Mouse (Mus musculus) hindbrain, embryonic 12.5 days (tissue): Measurements from ENCODE around the gene Map3k20. TPM values are rescaled to one million over a fixed set of nuclear protein-coding genes. Genes with fewer than 3 reads are reported as not detected.

Experiments
- ATAC-seq: fragments of 200-750 bp; cut with Nextera tagmentation; 2 replicates; pipeline ENCODE4 v1.8.0; 2017; ENCODE audit warnings: moderate TSS enrichment; ENCODE audit not compliant: low FRiP score
- H3K27ac ChIP-seq: fragments of 300-500 bp; sonication (generic); 2 replicates; pipeline ENCODE4 v1.5.1; 2016; ENCODE audit warnings: mild to moderate bottlenecking
- H3K27me3 ChIP-seq: fragments of 300-500 bp; sonication (generic); 2 replicates; pipeline ENCODE4 v1.6.1; 2016; ENCODE audit warnings: mild to moderate bottlenecking
- H3K36me3 ChIP-seq: fragments of 300-500 bp; sonication (generic); 2 replicates; pipeline ENCODE4 v1.6.1; 2016; ENCODE audit warnings: mild to moderate bottlenecking
- H3K4me1 ChIP-seq: fragments of 300-500 bp; sonication (generic); 2 replicates; pipeline ENCODE4 v1.6.1; 2016
- H3K4me2 ChIP-seq: fragments of 300-500 bp; sonication (generic); replicated peaks from 2 replicates; pipeline ENCODE4 v1.6.1; 2016; ENCODE audit warnings: mild to moderate bottlenecking
- H3K4me3 ChIP-seq: fragments of 300-500 bp; sonication (generic); 2 replicates; pipeline ENCODE4 v1.5.1; 2016; ENCODE audit warnings: mild to moderate bottlenecking
- H3K9ac ChIP-seq: fragments of 300-500 bp; sonication (generic); 2 replicates; pipeline ENCODE4 v1.6.1; 2016; ENCODE audit warnings: mild to moderate bottlenecking, moderate library complexity
- H3K9me3 ChIP-seq: fragments of 300-500 bp; sonication (generic); replicated peaks from 2 replicates; pipeline ENCODE4 v1.6.1; 2016; ENCODE audit warnings: mild to moderate bottlenecking
- WGBS: fragments of 180-500 bp; shearing (Covaris S2); methylation state at CpG from one replicate; pipeline ENCODE4 v1.1.7; 2016; 5-methylcytosine and 5-hydroxymethylcytosine counted together
- polyA plus RNA-seq: library from polyadenylated mRNA; unstranded; fragments of >200 nt; fragmentation: Nextera tagmentation; extraction: Ambion mirVana; gene quantifications from 2 replicates; pipeline ENCODE4 v1.2.1, GENCODE M21; 2016

Map3k20 gene
- polyA plus RNA-seq, 1 experiment from 2014 or later: 11.0 TPM

- no peak overlapping the region for H3K27ac ChIP-seq
- H3K4me2 ChIP-seq: no peak overlapping the region
- ATAC-seq: no peak
- H3K36me3 ChIP-seq: 0 out of 2 replicates have a peak, but pooled peaks cover 3% of the 10 kb centered on the region
- H3K9me3 ChIP-seq: no peaks in the 10 kb centered on the region
- H3K4me3 ChIP-seq: no peak overlapping the region
- no peak overlapping the region for H3K9ac ChIP-seq
- H3K4me1 ChIP-seq: no peaks in the 10 kb centered on the region
- WGBS: 98% methylated on average over 5 of the region's 5 CpGs
- no peaks in the 10 kb centered on the region for H3K27me3 ChIP-seq
Measured at GRCm38 (mm10) chr2:72367850-72368249, 82.4 kb downstream of the Map3k20 start.

GRCm38 (mm10) chr2:72369140-72369600 lies 83.7 kb downstream of the Map3k20 start:
- H3K9me3 ChIP-seq: no peaks in the 10 kb centered on the region
- no peaks in the 10 kb centered on the region for H3K4me1 ChIP-seq
- no peak overlapping the region for H3K4me2 ChIP-seq
- 91% methylated on average over 6 of the region's 6 CpGs for WGBS
- no peak overlapping the region for H3K9ac ChIP-seq
- no peak for ATAC-seq
- no peaks in the 10 kb centered on the region for H3K27me3 ChIP-seq
- no peak overlapping the region for H3K27ac ChIP-seq
- H3K4me3 ChIP-seq: no peak overlapping the region
- H3K36me3 ChIP-seq: 0 out of 2 replicates have a peak, but pooled peaks cover 3% of the 10 kb centered on the region

- Histone ChIP-seq H3K27me3 (no peaks in the 10 kb centered on the region), H3K4me1 (no peaks in the 10 kb centered on the region), H3K27ac (no peak overlapping the region), H3K4me3 (no peak overlapping the region), H3K36me3 (0 out of 2 replicates have a peak, but pooled peaks cover 3% of the 10 kb centered on the region), H3K4me2 (no peak overlapping the region), H3K9ac (no peak overlapping the region), H3K9me3 (no peaks in the 10 kb centered on the region)
- WGBS: 94% methylated on average over 13 of the region's 13 CpGs
- no peak for ATAC-seq
Measured at GRCm38 (mm10) chr2:72372136-72372535, 86.7 kb downstream of the Map3k20 start.

- Histone ChIP-seq H3K27me3 (no peaks in the 10 kb centered on the region), H3K4me3 (no peak overlapping the region), H3K36me3 (0 out of 2 replicates have a peak, but pooled peaks cover 3% of the 10 kb centered on the region), H3K27ac (no peak overlapping the region), H3K4me2 (no peak overlapping the region), H3K9me3 (no peaks in the 10 kb centered on the region), H3K4me1 (no peaks in the 10 kb centered on the region), H3K9ac (no peak overlapping the region)
- ATAC-seq: no peak
- 79% methylated on average over 3 of the region's 3 CpGs for whole genome bisulfite sequencing
Measured at GRCm38 (mm10) chr2:72374076-72374475, 88.6 kb downstream of the Map3k20 start.

- WGBS: 89% methylated on average over 3 of the region's 3 CpGs
- Histone ChIP-seq H3K4me3 (no peak overlapping the region), H3K27ac (no peak overlapping the region), H3K36me3 (0 out of 2 replicates have a peak, but pooled peaks cover 10% of the 10 kb centered on the region), H3K4me2 (no peak overlapping the region), H3K9me3 (no peaks in the 10 kb centered on the region), H3K4me1 (no peaks in the 10 kb centered on the region), H3K9ac (no peak overlapping the region), H3K27me3 (no peaks in the 10 kb centered on the region)
- no peak for ATAC-seq
Measured at GRCm38 (mm10) chr2:72375877-72376276, 90.4 kb downstream of the Map3k20 start.

GRCm38 (mm10) chr2:72376946-72377345 lies 91.5 kb downstream of the Map3k20 start:
- Histone ChIP-seq H3K4me2 (no peak overlapping the region), H3K27ac (no peak overlapping the region), H3K4me3 (no peak overlapping the region), H3K27me3 (no peaks in the 10 kb centered on the region), H3K36me3 (0 out of 2 replicates have a peak, but pooled peaks cover 9% of the 10 kb centered on the region), H3K4me1 (no peaks in the 10 kb centered on the region), H3K9me3 (no peaks in the 10 kb centered on the region), H3K9ac (no peak overlapping the region)
- WGBS: 96% methylated on average over 5 of the region's 5 CpGs
- no peak for ATAC-seq

GRCm38 (mm10) chr2:72379425-72379824 lies 94.0 kb downstream of the Map3k20 start:
- no peak overlapping the region for H3K4me3 ChIP-seq
- ATAC-seq: no peak
- H3K4me2 ChIP-seq: no peak overlapping the region
- H3K9me3 ChIP-seq: no peaks in the 10 kb centered on the region
- H3K9ac ChIP-seq: no peak overlapping the region
- H3K4me1 ChIP-seq: no peaks in the 10 kb centered on the region
- 93% methylated on average over 11 of the region's 11 CpGs for WGBS
- H3K36me3 ChIP-seq: 0 out of 2 replicates have a peak, but pooled peaks cover 7% of the 10 kb centered on the region
- no peak overlapping the region for H3K27ac ChIP-seq
- no peaks in the 10 kb centered on the region for H3K27me3 ChIP-seq

GRCm38 (mm10) chr2:72382662-72383061 lies 97.2 kb downstream of the Map3k20 start:
- no peaks in the 10 kb centered on the region for H3K4me1 ChIP-seq
- no peak for ATAC-seq
- no peak overlapping the region for H3K27ac ChIP-seq
- 90% methylated on average over 6 of the region's 6 CpGs for WGBS
- H3K27me3 ChIP-seq: no peaks in the 10 kb centered on the region
- no peak overlapping the region for H3K4me3 ChIP-seq
- no peaks in the 10 kb centered on the region for H3K9me3 ChIP-seq
- no peak overlapping the region for H3K4me2 ChIP-seq
- 0 out of 2 replicates have a peak, but pooled peaks cover 7% of the 10 kb centered on the region for H3K36me3 ChIP-seq
- no peak overlapping the region for H3K9ac ChIP-seq

- Histone ChIP-seq H3K9me3 (no peaks in the 10 kb centered on the region), H3K27ac (no peak overlapping the region), H3K9ac (no peak overlapping the region), H3K4me2 (no peak overlapping the region), H3K36me3 (0 out of 2 replicates have a peak, but pooled peaks cover 7% of the 10 kb centered on the region), H3K4me3 (no peak overlapping the region), H3K4me1 (no peaks in the 10 kb centered on the region), H3K27me3 (no peaks in the 10 kb centered on the region)
- WGBS: 81% methylated on average over 11 of the region's 11 CpGs
- no peak for ATAC-seq
Measured at GRCm38 (mm10) chr2:72383321-72383720, 97.9 kb downstream of the Map3k20 start.

GRCm38 (mm10) chr2:72389411-72389810 lies 104.0 kb downstream of the Map3k20 start:
- Histone ChIP-seq H3K4me2 (no peak overlapping the region), H3K27ac (no peak overlapping the region), H3K4me1 (no peaks in the 10 kb centered on the region), H3K27me3 (no peaks in the 10 kb centered on the region), H3K4me3 (no peak overlapping the region), H3K9me3 (no peaks in the 10 kb centered on the region), H3K9ac (no peak overlapping the region), H3K36me3 (no peaks in the 10 kb centered on the region)
- WGBS: 90% methylated on average over 13 of the region's 13 CpGs
- ATAC-seq: no peak

- no peak overlapping the region for H3K4me2 ChIP-seq
- no peaks in the 10 kb centered on the region for H3K9me3 ChIP-seq
- H3K36me3 ChIP-seq: no peaks in the 10 kb centered on the region
- no peaks in the 10 kb centered on the region for H3K4me1 ChIP-seq
- no peaks in the 10 kb centered on the region for H3K27me3 ChIP-seq
- H3K9ac ChIP-seq: no peak overlapping the region
- WGBS: 27% methylated on average over 9 of the region's 9 CpGs
- H3K27ac ChIP-seq: no peak overlapping the region
- no peak for ATAC-seq
- no peak overlapping the region for H3K4me3 ChIP-seq
Measured at GRCm38 (mm10) chr2:72389942-72390341, 104.5 kb downstream of the Map3k20 start.

GRCm38 (mm10) chr2:72390474-72390873 lies 105.0 kb downstream of the Map3k20 start:
- 85% methylated on average over 6 of the region's 6 CpGs for WGBS
- Histone ChIP-seq H3K4me2 (no peak overlapping the region), H3K9me3 (no peaks in the 10 kb centered on the region), H3K4me1 (no peaks in the 10 kb centered on the region), H3K36me3 (0 out of 2 replicates have a peak, but pooled peaks cover 3% of the 10 kb centered on the region), H3K4me3 (no peak overlapping the region), H3K27me3 (no peaks in the 10 kb centered on the region), H3K9ac (no peak overlapping the region), H3K27ac (no peak overlapping the region)
- no peak for ATAC-seq

GRCm38 (mm10) chr2:72391024-72391423 lies 105.6 kb downstream of the Map3k20 start:
- H3K4me2 ChIP-seq: no peak overlapping the region
- H3K27ac ChIP-seq: no peak overlapping the region

More at GRCm38 (mm10) chr2:72391024-72391423, 105.6 kb downstream of the Map3k20 start:
- no peak for ATAC-seq
- no peaks in the 10 kb centered on the region for H3K27me3 ChIP-seq
- H3K9me3 ChIP-seq: 0 out of 2 replicates have a peak, but pooled peaks cover 3% of the 10 kb centered on the region
- 54% methylated on average over 4 of the region's 4 CpGs for WGBS
- 0 out of 2 replicates have a peak, but pooled peaks cover 4% of the 10 kb centered on the region for H3K36me3 ChIP-seq
- no peaks in the 10 kb centered on the region for H3K4me1 ChIP-seq
- H3K9ac ChIP-seq: no peak overlapping the region
- no peak overlapping the region for H3K4me3 ChIP-seq
